Mouse (Mus musculus): ENCODE measurements around the gene Kcnma1. TPM values are rescaled to one million over a fixed set of nuclear protein-coding genes. Genes with fewer than 3 reads are reported as not detected.

The Kcnma1 gene
- polyA plus RNA-seq, 1 experiment: 0.26 TPM

GRCm38 (mm10) chr14:23885071-23885470 lies 129.2 kb downstream of the Kcnma1 start:
- H3K79me2 ChIP-seq (ENCODE audit: control insufficient read depth, insufficient read depth): no peaks in the 10 kb centered on the region
- no peak overlapping the region for H3K4me3 ChIP-seq
- TF ChIP-seq CEBPB (IDR thresholded peaks at IDR 0.05; ENCODE audit: insufficient read depth, poor library complexity, severe bottlenecking): no peak
- TF ChIP-seq USF1 (IDR thresholded peaks at IDR 0.05; ENCODE audit: low read depth): no peak
- TF ChIP-seq SRF (IDR thresholded peaks at IDR 0.05; ENCODE audit: control insufficient read depth, insufficient read length, low read depth): no peak
- TF ChIP-seq TCF3 (IDR thresholded peaks at IDR 0.05; ENCODE audit: insufficient read length, low read depth): no peak
- TF ChIP-seq MYOD1 (IDR thresholded peaks at IDR 0.05; ENCODE audit: control insufficient read depth in 1 of 3, insufficient read length in 2 of 3, low read depth in 2 of 3): no peak
- no peak for TF ChIP-seq TCF12 (IDR thresholded peaks at IDR 0.05; ENCODE audit: insufficient read depth, poor library complexity, severe bottlenecking)
- no peak for TF ChIP-seq POLR2AphosphoS2 (IDR thresholded peaks at IDR 0.05; ENCODE audit: insufficient read length, low read depth)
- no peaks in the 10 kb centered on the region for H3K27me3 ChIP-seq (ENCODE audit: control insufficient read depth, insufficient read depth, insufficient read length)
- no peaks in the 10 kb centered on the region for H3K36me3 ChIP-seq (ENCODE audit: control insufficient read depth, insufficient read depth)
- H3K4me2 ChIP-seq (ENCODE audit: low read depth): no peak overlapping the region
- no peak overlapping the region for H3ac ChIP-seq (ENCODE audit: control insufficient read depth, insufficient read length)

- Histone ChIP-seq H3K4me3 (no peak overlapping the region), H3K27me3 (ENCODE audit: control insufficient read depth, insufficient read depth, insufficient read length) (peaks cover 5% of the 10 kb centered on the region), H3K79me2 (ENCODE audit: control insufficient read depth, insufficient read depth) (no peaks in the 10 kb centered on the region), H3ac (ENCODE audit: control insufficient read depth, insufficient read length) (no peak overlapping the region), H3K4me2 (ENCODE audit: low read depth) (no peak overlapping the region), H3K36me3 (ENCODE audit: control insufficient read depth, insufficient read depth) (no peaks in the 10 kb centered on the region)
- TF ChIP-seq SRF (IDR thresholded peaks at IDR 0.05; ENCODE audit: control insufficient read depth, insufficient read length, low read depth) (no peak), MYOG (IDR thresholded peaks at IDR 0.05; ENCODE audit: control insufficient read depth in 1 of 3, insufficient read depth in 1 of 3, insufficient read length in 2 of 3, low read depth in 2 of 3) (no peak), TCF12 (IDR thresholded peaks at IDR 0.05; ENCODE audit: insufficient read depth, poor library complexity, severe bottlenecking) (no peak), POLR2A (IDR thresholded peaks at IDR 0.05; ENCODE audit: insufficient read length, low read depth) (no peak), MYOD1 (IDR thresholded peaks at IDR 0.05; ENCODE audit: control insufficient read depth in 1 of 3, insufficient read length in 2 of 3, low read depth in 2 of 3) (no peak), E2F4 (IDR thresholded peaks at IDR 0.05; ENCODE audit: insufficient read depth) (no peak), TCF3 (IDR thresholded peaks at IDR 0.05; ENCODE audit: insufficient read length, low read depth) (no peak), CEBPB (IDR thresholded peaks at IDR 0.05; ENCODE audit: insufficient read depth, poor library complexity, severe bottlenecking) (no peak), MAX (IDR thresholded peaks at IDR 0.05; ENCODE audit: low read depth) (no peak), POLR2AphosphoS2 (IDR thresholded peaks at IDR 0.05; ENCODE audit: insufficient read length, low read depth) (no peak), REST (IDR thresholded peaks at IDR 0.05; ENCODE audit: insufficient read depth, insufficient read length) (no peak), USF1 (IDR thresholded peaks at IDR 0.05; ENCODE audit: low read depth) (no peak)
Observed at GRCm38 (mm10) chr14:23882001-23882400, 132.3 kb downstream of the Kcnma1 start.

- no peak overlapping the region for H3ac ChIP-seq (ENCODE audit: control insufficient read depth, insufficient read length)
- H3K4me2 ChIP-seq (ENCODE audit: low read depth): no peak overlapping the region
- TF ChIP-seq TCF3 (IDR thresholded peaks at IDR 0.05; ENCODE audit: insufficient read length, low read depth): no peak
- no peak for TF ChIP-seq POLR2A (IDR thresholded peaks at IDR 0.05; ENCODE audit: insufficient read length, low read depth)
- no peak for TF ChIP-seq MAX (IDR thresholded peaks at IDR 0.05; ENCODE audit: low read depth)
- TF ChIP-seq MYOG (IDR thresholded peaks at IDR 0.05; ENCODE audit: control insufficient read depth in 1 of 3, insufficient read depth in 1 of 3, insufficient read length in 2 of 3, low read depth in 2 of 3): no peak
- TF ChIP-seq REST (IDR thresholded peaks at IDR 0.05; ENCODE audit: insufficient read depth, insufficient read length): no peak
- no peak for TF ChIP-seq USF1 (IDR thresholded peaks at IDR 0.05; ENCODE audit: low read depth)
- no peak for TF ChIP-seq CEBPB (IDR thresholded peaks at IDR 0.05; ENCODE audit: insufficient read depth, poor library complexity, severe bottlenecking)
- no peak for TF ChIP-seq MYOD1 (IDR thresholded peaks at IDR 0.05; ENCODE audit: control insufficient read depth in 1 of 3, insufficient read length in 2 of 3, low read depth in 2 of 3)
- TF ChIP-seq POLR2AphosphoS2 (IDR thresholded peaks at IDR 0.05; ENCODE audit: insufficient read length, low read depth): no peak
- no peak for TF ChIP-seq TCF12 (IDR thresholded peaks at IDR 0.05; ENCODE audit: insufficient read depth, poor library complexity, severe bottlenecking)
- TF ChIP-seq SRF (IDR thresholded peaks at IDR 0.05; ENCODE audit: control insufficient read depth, insufficient read length, low read depth): no peak
- no peak for TF ChIP-seq E2F4 (IDR thresholded peaks at IDR 0.05; ENCODE audit: insufficient read depth)
- no peak overlapping the region for H3K4me3 ChIP-seq
- no peaks in the 10 kb centered on the region for H3K36me3 ChIP-seq (ENCODE audit: control insufficient read depth, insufficient read depth)
- no peaks in the 10 kb centered on the region for H3K79me2 ChIP-seq (ENCODE audit: control insufficient read depth, insufficient read depth)
- H3K27me3 ChIP-seq (ENCODE audit: control insufficient read depth, insufficient read depth, insufficient read length): peaks cover 5% of the 10 kb centered on the region
Observed at GRCm38 (mm10) chr14:23879331-23879730, 135.0 kb downstream of the Kcnma1 start.

GRCm38 (mm10) chr14:23877561-23877960 lies 136.7 kb downstream of the Kcnma1 start:
- TF ChIP-seq USF1 (IDR thresholded peaks at IDR 0.05; ENCODE audit: low read depth): no peak
- no peak for TF ChIP-seq REST (IDR thresholded peaks at IDR 0.05; ENCODE audit: insufficient read depth, insufficient read length)
- no peak for TF ChIP-seq MYOG (IDR thresholded peaks at IDR 0.05; ENCODE audit: control insufficient read depth in 1 of 3, insufficient read depth in 1 of 3, insufficient read length in 2 of 3, low read depth in 2 of 3)
- TF ChIP-seq MAX (IDR thresholded peaks at IDR 0.05; ENCODE audit: low read depth): no peak
- TF ChIP-seq TCF3 (IDR thresholded peaks at IDR 0.05; ENCODE audit: insufficient read length, low read depth): no peak
- no peak for TF ChIP-seq CEBPB (IDR thresholded peaks at IDR 0.05; ENCODE audit: insufficient read depth, poor library complexity, severe bottlenecking)
- no peak for TF ChIP-seq POLR2A (IDR thresholded peaks at IDR 0.05; ENCODE audit: insufficient read length, low read depth)
- no peak for TF ChIP-seq SRF (IDR thresholded peaks at IDR 0.05; ENCODE audit: control insufficient read depth, insufficient read length, low read depth)
- TF ChIP-seq E2F4 (IDR thresholded peaks at IDR 0.05; ENCODE audit: insufficient read depth): no peak
- no peak for TF ChIP-seq POLR2AphosphoS2 (IDR thresholded peaks at IDR 0.05; ENCODE audit: insufficient read length, low read depth)
- no peak for TF ChIP-seq MYOD1 (IDR thresholded peaks at IDR 0.05; ENCODE audit: control insufficient read depth in 1 of 3, insufficient read length in 2 of 3, low read depth in 2 of 3)
- no peak for TF ChIP-seq TCF12 (IDR thresholded peaks at IDR 0.05; ENCODE audit: insufficient read depth, poor library complexity, severe bottlenecking)
- H3K36me3 ChIP-seq (ENCODE audit: control insufficient read depth, insufficient read depth): no peaks in the 10 kb centered on the region
- no peaks in the 10 kb centered on the region for H3K79me2 ChIP-seq (ENCODE audit: control insufficient read depth, insufficient read depth)
- H3K4me2 ChIP-seq (ENCODE audit: low read depth): no peak overlapping the region
- peaks cover 5% of the 10 kb centered on the region for H3K27me3 ChIP-seq (ENCODE audit: control insufficient read depth, insufficient read depth, insufficient read length)
- H3ac ChIP-seq (ENCODE audit: control insufficient read depth, insufficient read length): no peak overlapping the region
- H3K4me3 ChIP-seq: no peak overlapping the region
